Mouse (Mus musculus): Measurements from ENCODE around the gene Iqck. TPM values are rescaled to one million over a fixed set of nuclear protein-coding genes. Genes with fewer than 3 reads are reported as not detected.

Iqck gene
- total RNA-seq, 1 experiment from 2014 or later, result 1.3 TPM

- no peak for ATAC-seq (ENCODE audit: extremely low read depth, insufficient number of reproducible peaks, low FRiP score, poor library complexity, severe bottlenecking)
Observed at GRCm38 (mm10) chr7:118904530-118904929, 49.0 kb downstream of the Iqck start.

- no peak for ATAC-seq (ENCODE audit: extremely low read depth, insufficient number of reproducible peaks, low FRiP score, poor library complexity, severe bottlenecking)
Observed at GRCm38 (mm10) chr7:118908961-118909515, 53.5 kb downstream of the Iqck start.

- no peak for ATAC-seq (ENCODE audit: extremely low read depth, insufficient number of reproducible peaks, low FRiP score, poor library complexity, severe bottlenecking)
Observed at GRCm38 (mm10) chr7:118910464-118910863, 54.9 kb downstream of the Iqck start.

GRCm38 (mm10) chr7:118911170-118911569 is 55.6 kb downstream of the Iqck start:
- no peak for ATAC-seq (ENCODE audit: extremely low read depth, insufficient number of reproducible peaks, low FRiP score, poor library complexity, severe bottlenecking)

GRCm38 (mm10) chr7:118911571-118911970 is 56.0 kb downstream of the Iqck start:
- no peak for ATAC-seq (ENCODE audit: extremely low read depth, insufficient number of reproducible peaks, low FRiP score, poor library complexity, severe bottlenecking)

GRCm38 (mm10) chr7:118912049-118912490 is 56.5 kb downstream of the Iqck start:
- ATAC-seq (ENCODE audit: extremely low read depth, insufficient number of reproducible peaks, low FRiP score, poor library complexity, severe bottlenecking), result no peak

- no peak for ATAC-seq (ENCODE audit: extremely low read depth, insufficient number of reproducible peaks, low FRiP score, poor library complexity, severe bottlenecking)
Observed at GRCm38 (mm10) chr7:118914561-118915165, 59.1 kb downstream of the Iqck start.

GRCm38 (mm10) chr7:118919261-118920006 is 63.9 kb downstream of the Iqck start:
- ATAC-seq (ENCODE audit: extremely low read depth, insufficient number of reproducible peaks, low FRiP score, poor library complexity, severe bottlenecking), result no peak

GRCm38 (mm10) chr7:118922441-118923202 is 67.1 kb downstream of the Iqck start:
- no peak for ATAC-seq (ENCODE audit: extremely low read depth, insufficient number of reproducible peaks, low FRiP score, poor library complexity, severe bottlenecking)

GRCm38 (mm10) chr7:118925547-118925946 is 70.0 kb downstream of the Iqck start:
- no peak for ATAC-seq (ENCODE audit: extremely low read depth, insufficient number of reproducible peaks, low FRiP score, poor library complexity, severe bottlenecking)

- no peak for ATAC-seq (ENCODE audit: extremely low read depth, insufficient number of reproducible peaks, low FRiP score, poor library complexity, severe bottlenecking)
Observed at GRCm38 (mm10) chr7:118926516-118927260, 71.1 kb downstream of the Iqck start.

- ATAC-seq (ENCODE audit: extremely low read depth, insufficient number of reproducible peaks, low FRiP score, poor library complexity, severe bottlenecking), result no peak
Observed at GRCm38 (mm10) chr7:118927279-118927678, 71.7 kb downstream of the Iqck start.

GRCm38 (mm10) chr7:118928316-118928715 is 72.8 kb downstream of the Iqck start:
- no peak for ATAC-seq (ENCODE audit: extremely low read depth, insufficient number of reproducible peaks, low FRiP score, poor library complexity, severe bottlenecking)

- no peak for ATAC-seq (ENCODE audit: extremely low read depth, insufficient number of reproducible peaks, low FRiP score, poor library complexity, severe bottlenecking)
Observed at GRCm38 (mm10) chr7:118928916-118929315, 73.4 kb downstream of the Iqck start.

- ATAC-seq (ENCODE audit: extremely low read depth, insufficient number of reproducible peaks, low FRiP score, poor library complexity, severe bottlenecking), result no peak
Observed at GRCm38 (mm10) chr7:118929601-118930311, 74.2 kb downstream of the Iqck start.

- no peak for ATAC-seq (ENCODE audit: extremely low read depth, insufficient number of reproducible peaks, low FRiP score, poor library complexity, severe bottlenecking)
Observed at GRCm38 (mm10) chr7:118931502-118932395, 76.2 kb downstream of the Iqck start.

- ATAC-seq (ENCODE audit: extremely low read depth, insufficient number of reproducible peaks, low FRiP score, poor library complexity, severe bottlenecking), result no peak
Observed at GRCm38 (mm10) chr7:118935306-118935705, 79.8 kb downstream of the Iqck start.

Measured in neutrophil, adult 5-6 weeks (primary cell).